Mouse (Mus musculus) spleen, adult 2 months (tissue): ENCODE data around the gene Tmx4. TPM values are rescaled to one million over a fixed set of nuclear protein-coding genes. Genes with fewer than 3 reads are reported as not detected.

Experiments used
- DNase-seq, 2 experiments: peaks; one replicate each; pipeline versions ENCODE4 v3.0.0 to v3.0.0-alpha.2; 2012 to 2021; ENCODE audit warnings: low spot score in 2 of 2, low read depth in 1 of 2
- H3K27ac ChIP-seq: fragments of 200-500 bp; 2 replicates; pipeline ENCODE4 v1.5.1; 2012; ENCODE audit warnings: low read length, inconsistent platforms; ENCODE audit not compliant: insufficient read depth
- H3K27me3 ChIP-seq: fragments of 200-500 bp; 2 replicates; pipeline ENCODE4 v1.6.1; 2012; ENCODE audit warnings: mild to moderate bottlenecking, moderate library complexity, low read length, inconsistent platforms; ENCODE audit not compliant: control insufficient read depth, insufficient read depth
- H3K36me3 ChIP-seq: fragments of 200-500 bp; 2 replicates; pipeline ENCODE4 v1.6.1; 2012; ENCODE audit warnings: mild to moderate bottlenecking, low read length, inconsistent platforms; ENCODE audit not compliant: control insufficient read depth, insufficient read depth
- H3K4me1 ChIP-seq: fragments of 200-500 bp; 2 replicates; pipeline ENCODE4 v1.6.1; 2011; ENCODE audit warnings: inconsistent platforms; ENCODE audit not compliant: control insufficient read depth, insufficient read depth, insufficient read length
- H3K4me3 ChIP-seq: fragments of 200-500 bp; 2 replicates; pipeline ENCODE4 v1.5.1; 2011; ENCODE audit warnings: mild to moderate bottlenecking, inconsistent platforms; ENCODE audit not compliant: insufficient read depth, insufficient read length; ENCODE audit errors: extremely low read depth
- CTCF ChIP-seq: fragments of 200-500 bp; IDR thresholded peaks from 2 replicates; pipeline ENCODE4 v1.5.1; 2011; ENCODE audit warnings: mild to moderate bottlenecking, inconsistent platforms; ENCODE audit not compliant: insufficient read depth, insufficient read length, insufficient replicate concordance; ENCODE audit errors: extremely low read depth
- POLR2A ChIP-seq: fragments of 200-500 bp; IDR thresholded peaks from 2 replicates; pipeline ENCODE4 v1.6.1; 2011; ENCODE audit warnings: low read depth, low read length, inconsistent platforms
- WGBS: fragments of 180-500 bp; shearing (Covaris S2); methylation state at CpG from one replicate; pipeline ENCODE4 v1.1.7; 2018; 5-methylcytosine and 5-hydroxymethylcytosine counted together
- polyA plus RNA-seq: library from polyadenylated mRNA; depleted of rRNA; stranded (reverse); fragments of >200 nt; gene quantifications from 2 replicates; pipeline ENCODE4 v1.2.3, GENCODE M21; 2012; rRNA removed

Gene Tmx4
- 3.4 and 5.0 TPM in 2 replicates for polyA plus RNA-seq

GRCm38 (mm10) chr2:134643514-134644300 lies at the start of gene Tmx4:
Tmx4 (minus strand) TSS chr2:134644145.
- peak within 1 kb of the TSS; percentile 80 for H3K27ac ChIP-seq
- DNase-seq: peak; percentile 88 to 98
- H3K27me3 ChIP-seq: no peaks in the 10 kb centered on the region
- H3K4me3 ChIP-seq: peak within 1 kb of the TSS; percentile 91
- TF ChIP-seq POLR2A: peak; percentile 46
- TF ChIP-seq CTCF: no peak
- WGBS: under 1% methylated on average over 57 of the region's 57 CpGs
- peaks cover 3% of the 10 kb centered on the region; the same call in 1 of the 2 replicates for H3K4me1 ChIP-seq
- no peaks in the 10 kb centered on the region for H3K36me3 ChIP-seq

DNA sequence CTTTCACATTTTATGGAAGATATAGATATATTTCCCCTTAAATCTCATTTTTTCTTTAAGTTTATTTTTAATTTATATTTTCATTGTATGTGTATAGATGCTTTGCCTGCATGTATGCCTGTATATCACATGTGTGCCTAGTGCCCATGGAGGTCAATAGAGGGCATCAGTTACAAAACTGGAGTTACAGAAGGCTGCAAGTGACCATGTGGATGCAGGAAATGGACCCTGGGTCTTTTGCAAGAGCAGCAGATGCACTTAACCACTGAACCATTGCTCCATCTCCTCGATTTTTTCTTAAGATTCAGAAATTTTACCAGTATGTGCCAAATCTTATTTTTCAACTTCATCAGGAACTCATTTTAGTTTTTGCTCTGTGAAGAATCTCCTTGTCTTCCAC lies 48.2 kb upstream of the Tmx4 start:
- no peaks in the 10 kb centered on the region for H3K36me3 ChIP-seq
- 62% methylated on average over 1 of the region's 1 CpGs for WGBS
- H3K4me3 ChIP-seq: no peak overlapping the region
- no peak for DNase-seq
- no peaks in the 10 kb centered on the region for H3K27me3 ChIP-seq
- no peak overlapping the region for H3K27ac ChIP-seq
- no peaks in the 10 kb centered on the region for H3K4me1 ChIP-seq
- TF ChIP-seq CTCF: no peak

DNA sequence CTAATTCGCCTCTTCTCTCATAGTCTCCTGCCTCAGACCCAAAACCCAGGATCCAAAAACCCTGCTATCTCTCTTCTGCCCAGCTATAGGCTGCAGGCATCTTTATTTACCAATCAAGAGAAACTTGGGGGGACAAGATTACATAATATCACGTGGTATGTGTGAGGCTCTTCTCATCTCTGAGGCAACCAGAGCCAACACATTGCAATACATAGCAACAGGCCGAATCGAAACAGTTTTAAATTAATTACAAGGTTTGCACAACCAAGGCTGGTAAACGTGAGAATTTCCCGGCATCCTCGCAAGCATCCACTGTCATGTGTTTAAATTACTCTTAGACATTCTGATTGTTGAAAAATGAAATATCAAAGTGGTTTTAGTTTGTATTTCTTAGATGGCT lies 47.1 kb upstream of the Tmx4 start:
- H3K4me3 ChIP-seq: no peak overlapping the region
- no peak for TF ChIP-seq CTCF
- TF ChIP-seq POLR2A: no peak
- WGBS: 86% methylated on average over 7 of the region's 7 CpGs
- no peaks in the 10 kb centered on the region for H3K27me3 ChIP-seq
- H3K4me1 ChIP-seq: no peaks in the 10 kb centered on the region
- no peak overlapping the region for H3K27ac ChIP-seq
- DNase-seq: no peak
- no peaks in the 10 kb centered on the region for H3K36me3 ChIP-seq

DNA sequence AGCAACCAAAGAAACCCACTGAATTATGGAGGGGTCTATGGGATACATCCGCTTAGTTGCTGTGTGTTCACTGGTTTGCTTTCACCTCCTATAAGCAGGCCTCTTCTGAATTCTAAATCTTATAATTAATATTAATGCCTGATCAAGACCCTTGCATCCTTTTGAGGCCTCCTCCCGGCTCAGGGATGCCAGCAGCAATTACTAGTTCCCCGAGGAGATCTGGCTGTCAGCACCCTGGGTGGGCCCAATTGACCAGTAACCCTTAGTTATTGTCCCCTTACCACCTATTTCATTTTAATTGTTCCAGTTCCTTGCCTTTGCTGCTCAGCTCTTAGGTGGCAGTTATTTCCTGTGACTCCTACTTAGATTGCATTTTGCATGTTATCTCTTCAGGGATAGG lies 38.4 kb upstream of the Tmx4 start:
- DNase-seq: no peak
- Histone ChIP-seq H3K27me3 (no peaks in the 10 kb centered on the region), H3K4me1 (no peaks in the 10 kb centered on the region), H3K4me3 (no peak overlapping the region), H3K27ac (no peak overlapping the region), H3K36me3 (no peaks in the 10 kb centered on the region)
- TF ChIP-seq POLR2A (no peak), CTCF (no peak)
- WGBS: 83% methylated on average over 3 of the region's 3 CpGs

GRCm38 (mm10) chr2:134681271-134681961 lies 37.5 kb upstream of the Tmx4 start:
- H3K27me3 ChIP-seq: no peaks in the 10 kb centered on the region
- H3K36me3 ChIP-seq: no peaks in the 10 kb centered on the region
- TF ChIP-seq CTCF (no peak), POLR2A (no peak)
- WGBS: 19% methylated on average over 9 of the region's 9 CpGs
- DNase-seq: no peak
- no peak overlapping the region for H3K4me3 ChIP-seq
- no peaks in the 10 kb centered on the region for H3K4me1 ChIP-seq
- H3K27ac ChIP-seq: no peak overlapping the region

DNA sequence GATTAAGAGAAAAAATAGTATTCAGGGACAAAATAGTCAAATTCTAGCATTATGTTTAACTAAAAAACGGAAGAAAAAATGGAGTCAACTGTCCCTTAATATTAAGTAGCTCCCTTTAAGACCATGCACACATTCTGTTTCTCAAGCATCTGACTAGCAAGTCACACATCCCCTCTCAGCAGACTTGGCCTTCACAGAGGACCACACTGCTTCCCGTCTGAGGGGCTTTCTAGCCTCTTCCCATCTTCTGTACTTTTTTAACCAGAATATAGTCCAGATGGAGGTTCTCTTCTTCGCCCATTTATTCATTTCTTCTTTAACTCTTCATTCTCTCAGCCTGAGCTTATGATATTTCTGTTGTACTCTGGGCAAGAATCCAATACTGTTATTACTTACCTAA lies 35.6 kb upstream of the Tmx4 start:
- H3K27ac ChIP-seq: no peak overlapping the region
- 78% methylated on average over 3 of the region's 3 CpGs for WGBS
- DNase-seq: no peak
- no peaks in the 10 kb centered on the region for H3K36me3 ChIP-seq
- TF ChIP-seq POLR2A (no peak), CTCF (no peak)
- no peaks in the 10 kb centered on the region for H3K4me1 ChIP-seq
- no peak overlapping the region for H3K4me3 ChIP-seq
- no peaks in the 10 kb centered on the region for H3K27me3 ChIP-seq

GRCm38 (mm10) chr2:134675465-134675864 lies 31.5 kb upstream of the Tmx4 start:
- WGBS: 55% methylated on average over 1 of the region's 1 CpGs

More at GRCm38 (mm10) chr2:134675465-134675864, 31.5 kb upstream of the Tmx4 start:
- DNase-seq: no peak
- Histone ChIP-seq H3K4me3 (no peak overlapping the region), H3K4me1 (no peaks in the 10 kb centered on the region), H3K36me3 (no peaks in the 10 kb centered on the region), H3K27me3 (no peaks in the 10 kb centered on the region), H3K27ac (no peak overlapping the region)
- no peak for TF ChIP-seq CTCF
- no peak for TF ChIP-seq POLR2A
